Mouse (Mus musculus) thymus, postnatal 14 days (tissue): ENCODE results near the gene Thrb.
A peak's percentile ranks its signal among the peaks of the same experiment; 100 is the strongest.
"Not testable (repeated sequence)": the region's sequence is repeated elsewhere in the genome, so short reads cannot be mapped to it uniquely, and the experiment has no call there.

Experiments
- DNase-seq: peaks from one replicate; pipeline ENCODE4 v3.0.0; 2021

Gene Thrb

GRCm38 (mm10) chr14:17894791-17895190, 234.7 kb downstream of the Thrb start:
- DNase-seq: no peak

GRCm38 (mm10) chr14:17899733-17900413, 239.8 kb downstream of the Thrb start:
- DNase-seq: no peak

GRCm38 (mm10) chr14:17900414-17900795, 240.3 kb downstream of the Thrb start:
- DNase-seq: no peak

GRCm38 (mm10) chr14:17902426-17902825, 242.4 kb downstream of the Thrb start:
- DNase-seq: no peak

- DNase-seq: no peak
These were observed 243.1 kb downstream of the Thrb start for GRCm38 (mm10) chr14:17903121-17903520.

- no peak for DNase-seq
These were observed 244.5 kb downstream of the Thrb start for GRCm38 (mm10) chr14:17904554-17904953.

GRCm38 (mm10) chr14:17905627-17906026, 245.6 kb downstream of the Thrb start:
- no peak for DNase-seq

GRCm38 (mm10) chr14:17906931-17907330, 246.9 kb downstream of the Thrb start:
- no peak for DNase-seq

GRCm38 (mm10) chr14:17911157-17911556, 251.1 kb downstream of the Thrb start:
- no peak for DNase-seq

- no peak for DNase-seq
These were observed 252.6 kb downstream of the Thrb start for GRCm38 (mm10) chr14:17912573-17913207.

GRCm38 (mm10) chr14:17915556-17915955, 255.5 kb downstream of the Thrb start:
- DNase-seq: no peak

- DNase-seq: no peak
These were observed 256.6 kb downstream of the Thrb start for GRCm38 (mm10) chr14:17916651-17917050.

- no peak for DNase-seq
These were observed 257.2 kb downstream of the Thrb start for GRCm38 (mm10) chr14:17917124-17917763.

- no peak for DNase-seq
These were observed 257.8 kb downstream of the Thrb start for GRCm38 (mm10) chr14:17917899-17918298.

- DNase-seq: no peak
These were observed 263.0 kb downstream of the Thrb start for GRCm38 (mm10) chr14:17922807-17923704.

GRCm38 (mm10) chr14:17927469-17927868, 267.4 kb downstream of the Thrb start:
- no peak for DNase-seq

- DNase-seq: peak; percentile 26
These were observed 269.5 kb downstream of the Thrb start for GRCm38 (mm10) chr14:17929585-17929984.

- no peak for DNase-seq
These were observed 273.4 kb downstream of the Thrb start for GRCm38 (mm10) chr14:17933475-17933874.

- not testable (repeated sequence) for DNase-seq
These were observed 274.7 kb downstream of the Thrb start for GRCm38 (mm10) chr14:17934779-17935178.

GRCm38 (mm10) chr14:17954038-17954437, 294.0 kb downstream of the Thrb start:
- DNase-seq: no peak

- DNase-seq: no peak
These were observed 299.8 kb downstream of the Thrb start for GRCm38 (mm10) chr14:17959901-17960300.

- DNase-seq: peak; percentile 59
These were observed 307.2 kb downstream of the Thrb start for GRCm38 (mm10) chr14:17967117-17967726.

GRCm38 (mm10) chr14:17972132-17972531, 312.1 kb downstream of the Thrb start:
- no peak for DNase-seq
